Mouse (Mus musculus): ENCODE data around the gene N4bp2l2. TPM values are rescaled to one million over a fixed set of nuclear protein-coding genes. Genes with fewer than 3 reads are reported as not detected.
"Not testable (repeated sequence)": the region's sequence is repeated elsewhere in the genome, so short reads cannot be mapped to it uniquely, and the experiment has no call there.

The N4bp2l2 gene
- 10 to 100 TPM; 30.9 to 32.3 TPM for total RNA-seq (2021)
- long read RNA-seq, experiment 1, full-length matches to known transcripts = 2 of 4 reads
- long read RNA-seq, experiment 1, partial matches to known transcripts = 1 of 4 reads
- long read RNA-seq, experiment 1, other reads (novel, unspliced or antisense) = 1 of 4 reads
- long read RNA-seq, experiment 2, full-length matches to known transcripts = 2 of 2 reads
- long read RNA-seq, experiment 2, partial matches to known transcripts = 0 of 2 reads
- long read RNA-seq, experiment 2, other reads (novel, unspliced or antisense) = 0 of 2 reads

GRCm38 (mm10) chr5:150666133-150666739, at the start of gene N4bp2l2:
TSS of gene N4bp2l2 (minus strand) at chr5:150666183.
- peak within 1 kb of the TSS; percentile 100 for H3K4me3 ChIP-seq
- H3K27ac ChIP-seq = peak within 1 kb of the TSS; percentile 94
- intact Hi-C loops (cut with DNase I) = loop anchor here (5.0 to 10.0 kb wide), 2 partner anchors 144 to 221 kb away; partner anchors contain the start of gene Brca2
- DNase-seq = not testable (repeated sequence)

GRCm38 (mm10) chr5:150713431-150713830, 47.4 kb upstream of the N4bp2l2 start:
- no peak overlapping the region for H3K27ac ChIP-seq
- no peak for TF ChIP-seq CTCF (IDR thresholded peaks at IDR 0.05)
- intact Hi-C loops (cut with DNase I) = no loop called here
- no peak for DNase-seq
- H3K4me3 ChIP-seq = no peak overlapping the region

- no peak for DNase-seq
- H3K4me3 ChIP-seq = no peak overlapping the region
- intact Hi-C loops (cut with DNase I) = no loop called here
- H3K27ac ChIP-seq = no peak overlapping the region
- no peak for TF ChIP-seq CTCF (IDR thresholded peaks at IDR 0.05)
Measured at GRCm38 (mm10) chr5:150711503-150711902, 45.5 kb upstream of the N4bp2l2 start.

- intact Hi-C loops (cut with DNase I); H3K4me3 ChIP-seq; DNase-seq; H3K27ac ChIP-seq: not testable (repeated sequence)
Measured at GRCm38 (mm10) chr5:150707181-150707580, 41.2 kb upstream of the N4bp2l2 start.

- DNase-seq; intact Hi-C loops (cut with DNase I); H3K4me3 ChIP-seq: not testable (repeated sequence)
- peak overlapping the region; percentile 43; the same call in 1 of the 2 replicates for H3K27ac ChIP-seq
Measured at GRCm38 (mm10) chr5:150706651-150707050, 40.7 kb upstream of the N4bp2l2 start.

GRCm38 (mm10) chr5:150702714-150703113, 36.7 kb upstream of the N4bp2l2 start:
- Histone ChIP-seq H3K27ac (no peak overlapping the region), H3K4me3 (no peak overlapping the region)
- no peak for DNase-seq
- peak; percentile 80 for TF ChIP-seq CTCF (IDR thresholded peaks at IDR 0.05)
- intact Hi-C loops (cut with DNase I) = no loop called here

GRCm38 (mm10) chr5:150693277-150693676, 27.3 kb upstream of the N4bp2l2 start:
- no peak for DNase-seq
- TF ChIP-seq CTCF (IDR thresholded peaks at IDR 0.05) = no peak
- H3K4me3 ChIP-seq = no peak overlapping the region
- no peak overlapping the region for H3K27ac ChIP-seq
- intact Hi-C loops (cut with DNase I) = no loop called here

GRCm38 (mm10) chr5:150690685-150691084, 24.7 kb upstream of the N4bp2l2 start:
- no peak overlapping the region for H3K27ac ChIP-seq
- intact Hi-C loops (cut with DNase I) = no loop called here
- H3K4me3 ChIP-seq = no peak overlapping the region
- TF ChIP-seq CTCF (IDR thresholded peaks at IDR 0.05) = no peak
- DNase-seq = no peak

- intact Hi-C loops (cut with DNase I); H3K27ac ChIP-seq; H3K4me3 ChIP-seq; DNase-seq: not testable (repeated sequence)
Measured at GRCm38 (mm10) chr5:150682862-150683261, 16.9 kb upstream of the N4bp2l2 start.

GRCm38 (mm10) chr5:150674866-150675265, 8.9 kb upstream of the N4bp2l2 start:
- no peak for DNase-seq
- no peak overlapping the region for H3K27ac ChIP-seq
- H3K4me3 ChIP-seq = peak overlapping the region; percentile 94
- no peak for TF ChIP-seq CTCF (IDR thresholded peaks at IDR 0.05)
- intact Hi-C loops (cut with DNase I) = loop anchor here (5.0 to 10.0 kb wide), 4 partner anchors 42 to 692 kb away; no protein-coding TSS in a partner anchor

GRCm38 (mm10) chr5:150673880-150674621, 8.1 kb upstream of the N4bp2l2 start:
- DNase-seq = peak; percentile 56
- no peak for TF ChIP-seq CTCF (IDR thresholded peaks at IDR 0.05)
- intact Hi-C loops (cut with DNase I) = loop anchor here (5.0 to 10.0 kb wide), 3 partner anchors 43 to 693 kb away; no protein-coding TSS in a partner anchor

GRCm38 (mm10) chr5:150673153-150673835, 7.3 kb upstream of the N4bp2l2 start, which contains the start of gene Pds5b:
TSS of gene Pds5b (plus strand) at chr5:150673739.
- peak within 1 kb of the TSS; percentile 94 for H3K27ac ChIP-seq
- TF ChIP-seq CTCF (IDR thresholded peaks at IDR 0.05) = peak; percentile 89
- intact Hi-C loops (cut with DNase I) = loop anchor here (5.0 to 10.0 kb wide), 3 partner anchors 44 to 694 kb away; no protein-coding TSS in a partner anchor
- peak; percentile 97 for DNase-seq
- H3K4me3 ChIP-seq = peak within 1 kb of the TSS; percentile 94

More at GRCm38 (mm10) chr5:150673880-150674621, 8.1 kb upstream of the N4bp2l2 start:
- peak overlapping the region; percentile 94 for H3K27ac ChIP-seq
- peak overlapping the region; percentile 94 for H3K4me3 ChIP-seq
